Comparison of ENCODE assay signal across 17 mouse cellular contexts in the genomic region with DNA sequence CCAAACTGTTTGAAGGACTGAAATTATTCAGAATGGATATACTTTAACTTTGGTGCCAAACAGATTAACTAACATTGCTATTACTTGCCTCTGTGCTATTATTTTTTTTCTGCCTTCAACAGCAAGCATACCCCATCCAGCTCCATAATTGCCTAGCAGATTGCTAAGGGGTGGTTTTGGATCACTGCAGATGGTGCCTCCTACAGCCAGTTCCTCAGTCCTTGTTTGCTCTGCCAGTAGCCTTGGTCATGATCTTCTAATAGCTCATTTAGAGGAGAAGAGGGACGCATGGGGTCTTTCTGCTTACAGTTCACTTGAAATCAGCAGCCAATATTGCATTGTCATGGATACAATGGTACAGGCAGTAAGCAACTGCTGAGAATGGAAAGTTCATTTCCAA.
DNase-seq lines count a peak whose midpoint lies in the region.
"Had no signal": no experiment of that assay in that cellular context is flagged by ENCODE, and none has a peak within 500 bp of the region (broad histone marks: within the 10 kb centered on the region; RNA-seq: fewer than 3 reads in every experiment).

No protein-coding gene starts in this region.

- peak; percentile 30 to 40 for DNase-seq in cerebellum, postnatal 10 days
- no peak for DNase-seq in cerebellum, adult 9-11 months
- peak; percentile 65 to 84 for DNase-seq in layer of hippocampus, adult 18-20 months (ENCODE audit: low spot score in 2 of 2)
- DNase-seq in layer of hippocampus, postnatal 25 days (ENCODE audit: extremely low spot score in 1 of 2, low spot score in 1 of 2), result no peak
- peak; percentile 15 to 27 for DNase-seq in layer of hippocampus, postnatal 10 days (ENCODE audit: low spot score in 2 of 2)
- peak; percentile 26 for DNase-seq in telencephalon, adult 2 months (ENCODE audit: low read depth, low spot score)
- no peak for DNase-seq in kidney, postnatal 25 days
- no peak for DNase-seq in adipocyte (ENCODE audit: low spot score)
- DNase-seq: adrenal gland, adult 2 months; adrenal gland, postnatal 14 days; cerebellum, adult 18-20 months; cerebellum, adult 9-10 months; gastrocnemius, postnatal 10 days; gastrocnemius, postnatal 36 days; heart, adult 2 months; heart, postnatal 14 days; heart, postnatal 4 days had no signal

Comparison
In these comparisons a context has a peak if more than half of its experiments do, and no peak if none do; other contexts are left out.
1. DNase-seq: peak in cerebellum, postnatal 10 days (2 of 2), layer of hippocampus, adult 18-20 months (2 of 2), layer of hippocampus, postnatal 10 days (2 of 2) and telencephalon, adult 2 months (single experiment); none in cerebellum, adult 9-11 months (single experiment), layer of hippocampus, postnatal 25 days (0 of 2), kidney, postnatal 25 days (0 of 2) and adipocyte (single experiment).